Mouse (Mus musculus) liver, adult 2 months (tissue): Measurements from ENCODE around the gene Slc41a2. TPM values are rescaled to one million over a fixed set of nuclear protein-coding genes. Genes with fewer than 3 reads are reported as not detected.

ENCODE experiments used
- DNase-seq: peaks from one replicate; pipeline ENCODE4 v3.0.0-alpha.2; 2011; ENCODE audit warnings: low read depth, low spot score; ENCODE audit errors: extremely low read depth
- H3K27ac ChIP-seq: fragments of 200-500 bp; replicated peaks from 2 replicates; pipeline ENCODE4 v1.5.1; 2012; ENCODE audit warnings: low read depth, mild to moderate bottlenecking, control low read depth, inconsistent platforms, low read length; ENCODE audit not compliant: insufficient read depth
- H3K27me3 ChIP-seq: fragments of 200-500 bp; 2 replicates; pipeline ENCODE4 v1.6.1; 2012; ENCODE audit warnings: mild to moderate bottlenecking, moderate library complexity, low read length, inconsistent platforms; ENCODE audit not compliant: control insufficient read depth, insufficient read depth
- H3K36me3 ChIP-seq: fragments of 200-500 bp; 2 replicates; pipeline ENCODE4 v1.6.1; 2012; ENCODE audit warnings: low read length, inconsistent platforms; ENCODE audit not compliant: control insufficient read depth, insufficient read depth
- H3K4me1 ChIP-seq: fragments of 200-500 bp; 2 replicates; pipeline ENCODE4 v1.6.1; 2011; ENCODE audit warnings: low read length; ENCODE audit not compliant: control insufficient read depth, insufficient read depth
- H3K4me3 ChIP-seq: fragments of 200-500 bp; 2 replicates; pipeline ENCODE4 v1.5.1; 2011; ENCODE audit warnings: low read depth, mild to moderate bottlenecking, control low read depth, low read length, moderate library complexity; ENCODE audit not compliant: insufficient read depth
- H3K79me2 ChIP-seq: fragments of 200-500 bp; 2 replicates; pipeline ENCODE4 v1.6.1; 2012; ENCODE audit warnings: inconsistent platforms, mild to moderate bottlenecking, low read length, moderate library complexity; ENCODE audit not compliant: control insufficient read depth, insufficient read depth
- H3K9ac ChIP-seq: fragments of 200-500 bp; 2 replicates; pipeline ENCODE4 v1.6.1; 2012; ENCODE audit warnings: low read depth, mild to moderate bottlenecking, control low read depth, inconsistent platforms, low read length
- CTCF ChIP-seq: fragments of 200-500 bp; IDR thresholded peaks from 2 replicates; pipeline ENCODE4 v1.5.1; 2011; ENCODE audit warnings: low read depth, low read length, control low read depth
- POLR2A ChIP-seq: fragments of 200-500 bp; IDR thresholded peaks from 2 replicates; pipeline ENCODE4 v1.6.1; 2011; ENCODE audit warnings: low read length, control low read depth; ENCODE audit not compliant: insufficient read depth; ENCODE audit errors: extremely low read depth
- WGBS: fragments of 180-500 bp; shearing (Covaris S2); methylation state at CpG from one replicate; pipeline ENCODE4 v1.1.7; 2018; 5-methylcytosine and 5-hydroxymethylcytosine counted together
- polyA plus RNA-seq: library from polyadenylated mRNA; depleted of rRNA; stranded (reverse); fragments of >200 nt; gene quantifications from 2 replicates; pipeline ENCODE4 v1.2.3, GENCODE M21; 2012
- total RNA-seq: library from RNA; depleted of rRNA; stranded (reverse); fragments of >200 nt; gene quantifications from 2 replicates; pipeline ENCODE4 v1.2.3, GENCODE M21; 2014

The Slc41a2 gene
- total and polyA plus RNA-seq, 2 experiments, result 4.3 to 7.4 TPM

- Histone ChIP-seq H3K36me3 (no peaks in the 10 kb centered on the region), H3K27me3 (no peaks in the 10 kb centered on the region), H3K4me1 (no peaks in the 10 kb centered on the region), H3K27ac (no peak overlapping the region), H3K79me2 (no peaks in the 10 kb centered on the region), H3K4me3 (no peak overlapping the region), H3K9ac (no peak overlapping the region)
- 81% methylated on average over 12 of the region's 12 CpGs for WGBS
- DNase-seq, result no peak
- TF ChIP-seq CTCF, result no peak
- no peak for TF ChIP-seq POLR2A
Observed at GRCm38 (mm10) chr10:83209388-83209787, 128.3 kb downstream of the Slc41a2 start.

DNA sequence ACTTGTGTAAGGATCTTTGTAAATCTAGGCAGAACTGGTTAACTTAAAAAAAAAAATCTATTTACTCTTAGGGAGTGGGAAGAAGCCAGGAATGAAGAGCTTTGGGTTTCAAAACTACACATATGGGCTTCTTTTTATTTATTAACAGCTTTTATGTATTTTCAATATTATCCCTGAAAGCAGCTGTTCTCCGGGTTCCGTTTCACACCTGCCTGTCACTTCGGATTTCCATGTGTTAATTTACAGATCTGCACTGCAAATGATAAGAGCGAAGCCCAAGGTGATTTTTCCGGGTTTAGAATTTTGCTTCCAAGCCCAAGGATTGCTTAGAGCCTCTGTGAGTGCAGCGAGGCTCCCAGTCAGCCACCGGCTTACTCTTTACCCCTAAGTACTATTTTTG, 129.2 kb downstream of the Slc41a2 start:
- no peaks in the 10 kb centered on the region for H3K4me1 ChIP-seq
- H3K4me3 ChIP-seq, result no peak overlapping the region
- no peak for DNase-seq
- no peaks in the 10 kb centered on the region for H3K79me2 ChIP-seq
- no peak for TF ChIP-seq POLR2A
- TF ChIP-seq CTCF, result no peak
- no peaks in the 10 kb centered on the region for H3K36me3 ChIP-seq
- no peak overlapping the region for H3K9ac ChIP-seq
- H3K27ac ChIP-seq, result no peak overlapping the region
- 88% methylated on average over 7 of the region's 7 CpGs for WGBS
- no peaks in the 10 kb centered on the region for H3K27me3 ChIP-seq

- no peaks in the 10 kb centered on the region for H3K36me3 ChIP-seq
- TF ChIP-seq CTCF, result no peak
- 90% methylated on average over 14 of the region's 14 CpGs for WGBS
- H3K4me1 ChIP-seq, result no peaks in the 10 kb centered on the region
- no peak overlapping the region for H3K9ac ChIP-seq
- no peaks in the 10 kb centered on the region for H3K79me2 ChIP-seq
- DNase-seq, result no peak
- H3K27ac ChIP-seq, result no peak overlapping the region
- no peaks in the 10 kb centered on the region for H3K27me3 ChIP-seq
- no peak overlapping the region for H3K4me3 ChIP-seq
Observed at GRCm38 (mm10) chr10:83202906-83203702, 134.6 kb downstream of the Slc41a2 start.

- no peaks in the 10 kb centered on the region for H3K27me3 ChIP-seq
- DNase-seq, result no peak
- H3K36me3 ChIP-seq, result no peaks in the 10 kb centered on the region
- TF ChIP-seq CTCF (no peak), POLR2A (no peak)
- H3K9ac ChIP-seq, result no peak overlapping the region
- no peak overlapping the region for H3K27ac ChIP-seq
- no peak overlapping the region for H3K4me3 ChIP-seq
- no peaks in the 10 kb centered on the region for H3K79me2 ChIP-seq
- 84% methylated on average over 7 of the region's 7 CpGs for WGBS
- no peaks in the 10 kb centered on the region for H3K4me1 ChIP-seq
Observed at GRCm38 (mm10) chr10:83201525-83201924, 136.2 kb downstream of the Slc41a2 start.

DNA sequence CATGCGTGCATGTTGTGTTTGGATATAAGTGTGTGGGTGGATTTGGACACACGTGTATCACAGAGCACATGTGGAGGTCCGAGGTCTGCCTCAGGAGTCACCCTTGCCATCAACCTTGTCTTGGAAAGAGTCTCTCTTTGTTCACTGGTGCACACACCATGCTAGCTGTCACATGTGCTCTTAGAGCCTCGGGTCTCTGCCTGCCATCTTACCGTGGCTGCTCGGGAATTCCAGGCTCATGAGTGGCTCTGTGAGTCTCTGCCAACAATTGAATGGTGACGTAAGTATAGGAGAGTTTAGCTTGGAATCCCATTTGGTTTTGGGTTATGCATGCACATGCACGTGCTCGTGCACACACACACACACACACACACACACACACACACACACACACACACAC, 138.4 kb downstream of the Slc41a2 start:
- 90% methylated on average over 9 of the region's 9 CpGs for WGBS
- TF ChIP-seq CTCF, result no peak
- TF ChIP-seq POLR2A, result no peak

DNA sequence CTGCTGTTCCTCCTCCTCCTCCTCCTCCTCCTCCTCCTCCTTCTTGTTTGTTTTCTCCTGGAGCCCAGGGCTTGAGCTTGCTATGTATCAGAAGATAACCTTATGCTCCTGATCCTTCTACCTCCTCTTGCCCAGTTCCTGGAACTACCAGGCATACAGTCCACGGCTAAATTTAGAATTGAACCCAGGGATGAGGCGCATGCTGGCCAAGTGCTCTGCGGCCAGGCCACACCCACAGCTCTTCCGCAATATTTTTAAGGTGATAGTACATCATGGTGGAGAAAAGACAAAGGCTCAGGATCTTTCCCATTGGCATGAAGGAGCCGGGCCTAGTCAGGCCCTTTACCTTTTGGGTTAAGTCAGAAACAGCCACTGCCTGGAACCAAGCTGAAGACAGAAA, 139.0 kb downstream of the Slc41a2 start:
- no peaks in the 10 kb centered on the region for H3K79me2 ChIP-seq
- H3K4me1 ChIP-seq, result no peaks in the 10 kb centered on the region
- no peak overlapping the region for H3K9ac ChIP-seq
- no peak overlapping the region for H3K4me3 ChIP-seq
- H3K27ac ChIP-seq, result no peak overlapping the region
- H3K36me3 ChIP-seq, result no peaks in the 10 kb centered on the region
- peak; percentile 67 for DNase-seq
- TF ChIP-seq CTCF (no peak), POLR2A (no peak)
- no peaks in the 10 kb centered on the region for H3K27me3 ChIP-seq
- 27% methylated on average over 5 of the region's 5 CpGs for WGBS

More for the DNA sequence above, 138.4 kb downstream of the Slc41a2 start:
- Histone ChIP-seq H3K4me1 (no peaks in the 10 kb centered on the region), H3K4me3 (no peak overlapping the region), H3K27ac (no peak overlapping the region), H3K79me2 (no peaks in the 10 kb centered on the region), H3K36me3 (no peaks in the 10 kb centered on the region), H3K9ac (no peak overlapping the region), H3K27me3 (no peaks in the 10 kb centered on the region)
- no peak for DNase-seq
